Mouse (Mus musculus): Measurements from ENCODE around the gene Osm.
A peak's percentile ranks its signal among the peaks of the same experiment; 100 is the strongest.

The Osm gene

DNA sequence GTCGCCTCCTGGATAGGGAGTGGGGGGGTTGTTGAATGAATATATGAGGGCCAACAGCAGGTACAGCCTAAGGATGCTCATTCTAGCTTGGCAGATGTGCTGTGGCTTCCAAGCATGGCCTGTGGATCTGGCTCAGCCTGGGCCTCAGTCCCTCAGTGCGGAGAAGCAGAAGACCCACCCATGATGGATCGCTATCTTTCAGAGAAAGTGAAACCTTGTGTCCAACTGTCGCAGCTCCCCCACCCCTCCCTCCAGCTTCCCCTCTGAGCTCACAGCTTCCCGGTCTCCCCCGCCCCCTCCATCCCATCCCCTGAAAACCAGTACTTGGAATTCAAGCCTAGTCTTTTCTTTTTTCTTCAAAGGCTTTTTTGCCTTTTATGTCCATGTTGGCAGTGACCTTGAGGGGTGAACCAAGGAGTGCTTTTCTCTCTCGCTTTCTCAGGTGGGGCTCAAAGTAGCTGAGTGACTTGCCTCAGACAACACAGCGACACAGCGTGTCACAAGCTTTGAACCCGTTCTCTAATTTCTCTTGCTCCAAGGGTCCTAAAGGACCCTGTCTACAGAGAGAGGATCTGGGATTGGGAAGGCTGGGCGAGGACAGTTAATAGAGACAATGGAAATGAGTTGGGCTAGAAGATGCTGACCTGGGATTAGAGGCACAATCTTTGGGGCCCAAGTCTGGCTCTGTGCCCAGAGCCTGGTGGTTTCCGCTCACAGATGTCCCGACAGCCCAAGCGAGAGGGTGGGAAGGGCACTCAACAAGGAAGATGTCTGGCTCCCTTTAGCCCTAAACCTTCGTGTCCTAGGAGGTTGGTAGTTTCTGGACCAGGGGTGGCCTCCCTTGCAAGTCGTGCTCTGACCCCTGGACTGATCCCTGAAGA, at the start of gene Osm:
Gene Osm (plus strand): TSS at position 756 of the 881 bp plus-strand sequence.
- DNase-seq (ENCODE audit: low spot score), result peak; percentile 59

DNA sequence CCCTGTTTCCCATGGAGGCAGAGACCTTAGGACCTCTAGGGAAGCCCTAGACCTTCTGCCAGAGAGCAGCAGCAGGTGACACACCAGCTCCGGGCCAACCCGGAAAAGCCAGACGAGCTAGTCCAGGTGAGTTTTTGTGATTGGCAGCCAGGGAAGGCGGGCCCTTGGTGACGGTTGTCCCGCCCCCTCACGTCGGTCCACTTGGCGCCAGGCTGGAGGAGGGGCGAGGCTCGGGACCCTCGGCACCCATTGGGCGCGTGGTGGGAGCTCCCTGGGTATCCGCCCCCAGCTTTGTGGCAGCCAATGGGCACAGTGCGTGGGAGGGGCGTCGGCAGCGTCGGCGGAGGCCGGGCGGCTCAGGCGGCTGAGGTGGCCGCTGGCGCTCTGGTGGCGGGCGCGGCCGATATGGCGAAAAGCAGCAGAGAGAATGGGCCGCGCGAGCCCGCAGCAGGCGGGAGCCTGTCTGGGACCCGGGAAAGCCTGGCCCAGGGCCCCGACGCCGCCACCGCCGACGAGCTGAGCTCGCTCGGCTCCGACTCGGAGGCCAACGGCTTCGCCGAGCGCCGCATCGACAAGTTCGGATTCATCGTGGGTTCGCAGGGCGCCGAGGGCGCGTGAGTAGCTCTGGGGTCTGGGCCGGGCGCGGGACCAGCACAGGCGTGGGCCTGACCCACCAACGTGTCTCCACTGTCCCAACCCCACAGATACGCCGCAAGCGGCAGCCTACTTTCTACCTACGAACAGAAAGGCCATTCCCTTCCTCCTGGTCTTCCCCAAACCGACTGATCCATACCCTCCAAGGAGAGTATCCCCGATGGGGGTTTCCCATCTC, 49.5 kb upstream of the Osm start, which contains the start of gene Tbc1d10a:
Gene Tbc1d10a (plus strand): TSS at position 304 of the 832 bp plus-strand sequence.
- DNase-seq (ENCODE audit: low spot score), result peak; percentile 98

DNA sequence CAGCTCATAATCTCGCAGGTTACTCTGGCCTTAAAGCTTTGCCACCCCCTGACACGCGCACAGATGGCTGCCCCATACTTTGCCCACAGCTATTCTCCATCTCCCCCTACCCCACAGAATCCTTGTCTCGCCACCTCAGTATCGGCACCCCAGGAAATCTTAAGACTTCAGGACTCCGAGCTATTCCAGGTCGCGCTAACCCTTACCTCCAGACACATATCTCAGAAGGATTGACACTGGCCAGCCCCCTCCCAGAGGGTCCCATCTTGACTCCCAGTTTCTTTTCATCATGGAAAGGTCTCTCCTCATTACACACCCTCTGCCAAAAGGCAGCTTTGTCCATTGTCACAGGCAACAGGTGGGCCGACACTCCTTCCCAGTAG, 48.9 kb upstream of the Osm start:
- DNase-seq (ENCODE audit: low spot score), result no peak

DNA sequence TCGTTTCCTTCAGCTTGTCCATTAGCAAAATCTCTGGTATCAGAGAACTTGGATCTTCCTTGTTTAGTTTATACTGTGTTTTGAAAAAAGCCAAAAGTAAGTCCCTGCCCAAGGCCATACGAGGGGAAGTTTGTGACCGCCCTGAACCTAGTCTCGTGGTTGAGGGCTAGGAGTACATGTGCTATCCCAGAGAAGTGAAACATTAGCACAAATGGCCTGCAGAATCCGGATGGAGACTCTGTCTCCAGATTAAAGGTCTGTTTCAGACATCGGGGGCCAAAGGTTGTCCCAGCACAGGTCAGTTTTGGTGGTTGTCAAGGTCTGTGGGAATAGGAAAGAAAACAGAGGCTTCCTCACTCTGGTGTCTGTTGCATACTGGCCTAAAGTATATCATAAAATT, 47.0 kb upstream of the Osm start:
- DNase-seq (ENCODE audit: low spot score), result no peak

DNA sequence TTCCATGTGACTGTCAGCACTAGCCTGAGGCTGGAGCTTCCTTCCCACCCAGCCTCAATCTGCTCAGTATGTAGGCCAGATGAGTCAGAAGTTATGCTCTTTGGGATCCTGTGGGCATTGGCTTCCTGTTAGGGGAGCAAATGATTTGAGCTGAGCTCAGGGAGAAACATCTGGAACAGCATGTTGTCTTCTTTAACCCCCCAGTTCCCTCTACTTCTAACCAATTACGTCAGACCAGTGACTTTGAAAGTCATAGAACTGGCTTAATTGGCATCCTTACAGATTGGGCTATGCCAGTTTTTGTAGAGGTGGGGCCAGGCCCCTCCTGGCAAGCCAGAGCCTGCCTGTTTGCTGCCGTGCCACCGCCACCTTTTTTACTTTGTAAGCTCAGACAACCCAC, 45.5 kb upstream of the Osm start:
- DNase-seq (ENCODE audit: low spot score), result no peak

DNA sequence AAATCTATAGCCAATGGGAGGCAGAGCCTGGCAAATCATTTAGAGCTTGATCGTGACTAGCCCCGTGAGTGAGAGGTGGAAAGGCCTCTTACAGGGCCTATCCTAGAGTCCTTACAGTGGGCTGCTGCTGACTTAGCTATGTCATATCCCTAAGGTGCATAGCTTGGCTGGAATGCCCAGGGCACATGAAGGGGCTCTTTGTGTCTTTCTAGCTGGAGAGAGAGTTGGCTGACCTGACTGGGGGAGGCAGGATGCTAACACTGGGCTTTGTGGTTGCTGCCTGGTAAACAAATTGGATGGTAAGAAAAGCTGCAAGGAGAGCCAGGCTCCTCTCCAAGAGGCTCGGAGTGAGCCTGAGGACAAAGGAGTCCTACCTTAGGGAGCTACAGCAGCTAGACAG, 43.5 kb upstream of the Osm start:
- no peak for DNase-seq (ENCODE audit: low spot score)

DNA sequence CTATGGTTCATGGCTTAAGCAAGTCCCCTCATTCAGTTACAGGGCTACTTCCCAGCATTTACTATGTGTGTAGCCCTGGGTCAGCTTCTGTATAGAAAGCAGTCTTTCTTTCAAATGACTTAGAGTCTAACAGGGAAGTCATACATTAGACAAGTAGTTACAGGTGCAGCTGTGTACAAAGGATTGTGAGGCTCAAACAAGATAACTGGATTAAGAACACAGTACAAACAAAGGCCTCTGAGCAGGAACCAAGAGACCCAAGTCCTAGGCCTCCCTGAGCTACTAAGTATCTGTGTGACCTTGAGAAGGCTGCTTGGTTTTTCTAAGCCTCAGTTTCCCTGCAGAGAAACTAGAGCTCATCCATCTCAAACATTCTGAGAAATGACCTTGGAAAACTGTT, 42.8 kb upstream of the Osm start:
- no peak for DNase-seq (ENCODE audit: low spot score)

DNA sequence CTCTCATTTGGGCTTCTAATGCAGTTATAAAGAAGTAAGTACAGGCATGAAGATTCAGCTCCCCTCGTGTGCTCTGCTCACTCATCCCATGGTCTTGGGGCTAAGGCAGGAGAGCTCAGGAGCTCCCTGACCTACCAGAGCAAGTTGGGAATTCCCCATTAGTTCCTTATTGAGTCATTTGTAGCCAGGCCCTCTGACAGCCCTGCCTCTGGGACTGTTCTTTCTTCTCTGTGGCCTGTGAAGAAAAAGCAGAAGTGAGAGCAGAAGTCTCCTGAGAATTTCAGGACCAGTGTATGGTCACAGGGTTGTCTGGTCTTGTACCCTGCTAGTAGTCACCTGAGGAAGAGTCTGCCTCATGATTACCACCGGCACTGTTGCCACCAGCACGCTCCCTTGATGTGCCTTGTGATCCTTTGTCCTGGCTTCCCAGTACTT, 40.6 kb upstream of the Osm start:
- DNase-seq (ENCODE audit: low spot score), result peak; percentile 32

DNA sequence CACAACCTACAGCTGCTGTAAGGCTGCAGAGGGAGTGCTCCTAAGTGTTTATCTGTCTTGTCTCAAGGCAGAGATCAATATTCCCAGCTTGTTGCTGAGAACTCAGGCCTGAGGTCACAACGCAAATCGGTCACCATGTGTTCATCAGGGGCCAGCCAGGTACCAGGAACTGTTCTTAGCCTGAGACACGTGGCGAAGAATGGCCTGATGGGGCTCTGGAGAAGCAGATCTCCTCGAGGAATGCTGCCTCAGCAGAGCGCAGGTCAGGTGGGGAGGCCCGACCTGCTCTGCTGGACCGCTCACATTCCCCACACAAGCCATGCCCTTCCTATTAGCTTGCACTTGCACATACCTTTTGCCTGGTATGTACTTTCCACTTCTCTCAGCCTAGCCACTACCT, 39.6 kb upstream of the Osm start:
- no peak for DNase-seq (ENCODE audit: low spot score)

DNA sequence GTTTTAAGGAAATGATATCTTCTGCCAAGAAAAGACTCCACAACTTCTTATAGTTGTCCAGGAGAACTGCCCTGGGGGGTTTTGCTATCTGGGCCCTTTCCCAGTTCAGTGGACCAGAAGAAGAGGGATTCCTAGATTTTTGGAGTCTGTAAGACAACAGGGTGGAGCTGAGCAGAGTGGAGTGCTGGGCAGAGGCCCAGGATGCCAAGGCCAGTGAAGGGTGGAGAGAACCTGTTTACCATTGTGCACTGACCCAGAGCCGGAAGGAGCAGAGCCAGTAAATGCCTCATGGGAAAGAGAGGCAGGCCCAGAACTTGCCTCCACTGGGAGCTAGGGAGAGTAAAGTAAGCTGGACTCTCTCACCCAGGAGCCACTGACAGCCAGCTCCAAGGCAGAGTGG, 38.5 kb upstream of the Osm start:
- no peak for DNase-seq (ENCODE audit: low spot score)

DNA sequence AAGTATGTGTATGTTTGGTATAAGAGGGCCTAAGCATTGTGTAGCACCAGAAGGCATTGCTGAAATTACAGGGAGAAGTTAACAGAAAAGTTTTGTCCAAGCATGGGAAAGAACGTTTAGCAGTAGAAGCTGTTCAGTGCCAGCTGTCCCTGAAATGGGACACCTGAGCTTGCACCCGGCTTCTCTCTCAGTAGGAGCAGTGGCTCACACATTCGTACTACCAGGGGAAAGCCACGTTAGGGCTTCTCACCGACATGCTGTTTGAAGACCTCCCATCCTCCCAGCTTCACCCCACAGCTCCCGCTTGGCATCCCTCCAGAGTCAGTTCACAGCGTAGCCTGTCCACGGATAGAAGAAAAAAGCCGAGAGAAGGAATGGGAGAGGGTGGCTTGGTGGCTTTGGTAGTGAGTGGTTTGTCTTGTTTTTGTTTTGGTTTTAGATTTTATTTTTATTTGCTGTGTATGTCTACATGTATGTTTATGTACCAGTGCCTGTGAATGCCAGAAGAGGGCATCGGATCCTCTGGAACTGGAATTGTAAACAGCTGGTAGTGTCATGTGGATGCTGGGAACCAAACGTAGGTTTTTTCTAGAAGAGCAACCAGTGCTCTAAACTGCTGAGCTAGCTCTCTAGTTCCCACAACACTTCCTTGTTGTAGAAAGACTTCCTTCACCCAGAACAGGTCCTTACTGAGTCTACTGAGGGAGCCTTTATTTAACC, 34.1 kb upstream of the Osm start:
- DNase-seq (ENCODE audit: low spot score), result no peak

DNA sequence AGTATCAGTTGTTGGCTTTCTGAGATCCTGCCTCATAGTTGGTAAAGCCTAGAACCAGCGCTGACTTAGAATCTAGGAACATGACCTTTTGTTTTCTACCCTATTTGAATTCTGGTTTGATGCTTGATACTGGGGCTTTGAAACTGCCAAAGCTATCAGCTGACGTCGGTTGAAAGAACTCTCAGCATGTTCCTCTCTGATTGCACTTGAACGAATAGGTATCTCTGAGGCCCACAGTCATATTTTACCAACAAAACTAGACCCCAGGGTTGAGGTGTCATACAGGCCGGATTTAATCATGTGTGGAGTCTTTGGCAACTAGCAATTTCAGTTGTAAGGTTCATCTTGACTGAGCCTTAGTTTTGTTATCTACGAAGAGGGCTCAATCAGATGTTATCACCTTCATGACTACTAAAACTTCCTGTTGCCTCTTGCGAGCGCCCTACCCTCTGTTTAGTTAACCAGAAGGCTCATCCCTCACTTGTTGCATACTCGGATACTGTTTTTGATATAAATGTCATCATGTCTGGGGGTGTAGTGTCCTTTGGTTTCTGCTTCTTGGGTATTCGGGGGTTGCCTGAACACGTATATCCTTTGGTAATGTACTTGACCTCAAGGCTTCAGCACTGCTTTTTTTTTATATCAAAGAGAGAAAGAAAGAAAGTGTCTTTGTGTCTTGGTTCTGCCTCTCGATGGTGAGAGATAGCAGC, 33.1 kb upstream of the Osm start:
- DNase-seq (ENCODE audit: low spot score), result no peak

DNA sequence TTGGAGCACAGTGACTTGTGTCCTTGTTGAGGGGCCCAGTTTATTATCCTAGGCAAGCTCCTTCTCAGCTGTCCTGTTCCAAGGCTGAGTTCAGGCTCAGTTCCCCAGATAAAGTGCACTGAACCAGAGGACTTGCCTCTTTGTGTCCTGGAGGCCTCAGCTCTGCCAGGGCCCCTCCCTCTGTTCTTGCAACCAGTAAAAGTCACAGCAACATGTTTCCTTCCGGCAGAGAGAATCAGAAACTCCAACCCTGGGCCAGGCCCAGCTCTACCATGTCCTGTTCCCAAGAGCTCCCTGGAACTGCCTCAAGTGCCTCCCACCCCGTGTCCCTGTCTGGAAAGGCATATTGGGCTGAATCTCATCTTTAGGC, 32.5 kb upstream of the Osm start:
- DNase-seq (ENCODE audit: low spot score), result no peak

DNA sequence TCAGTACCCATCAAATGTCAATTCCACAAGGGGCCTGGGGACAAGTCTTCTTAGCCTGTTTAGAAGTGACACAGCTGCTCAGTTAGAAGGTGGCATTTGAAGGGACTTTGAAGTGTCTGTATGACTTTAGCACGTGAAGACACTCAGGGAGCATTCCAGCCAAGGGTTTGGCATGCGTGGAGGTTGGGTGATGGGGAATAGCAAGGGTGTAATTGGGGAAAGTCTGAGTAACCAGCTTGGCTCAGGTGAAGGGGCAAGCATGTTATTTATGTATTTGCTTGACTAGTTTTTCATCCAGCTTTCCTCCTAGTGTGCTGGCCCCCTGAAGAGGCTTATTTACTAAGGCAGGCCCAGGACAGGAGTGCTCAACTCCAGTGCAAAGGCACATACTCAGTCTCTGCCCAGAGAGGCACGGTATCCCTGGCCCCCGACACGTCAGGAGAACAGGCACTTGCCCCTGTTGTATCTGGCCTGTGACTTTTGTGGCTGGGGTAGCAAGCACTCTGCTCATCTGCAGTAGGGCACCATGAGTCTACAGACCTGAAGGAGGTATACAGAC, 31.0 kb upstream of the Osm start:
- DNase-seq (ENCODE audit: low spot score), result no peak

DNA sequence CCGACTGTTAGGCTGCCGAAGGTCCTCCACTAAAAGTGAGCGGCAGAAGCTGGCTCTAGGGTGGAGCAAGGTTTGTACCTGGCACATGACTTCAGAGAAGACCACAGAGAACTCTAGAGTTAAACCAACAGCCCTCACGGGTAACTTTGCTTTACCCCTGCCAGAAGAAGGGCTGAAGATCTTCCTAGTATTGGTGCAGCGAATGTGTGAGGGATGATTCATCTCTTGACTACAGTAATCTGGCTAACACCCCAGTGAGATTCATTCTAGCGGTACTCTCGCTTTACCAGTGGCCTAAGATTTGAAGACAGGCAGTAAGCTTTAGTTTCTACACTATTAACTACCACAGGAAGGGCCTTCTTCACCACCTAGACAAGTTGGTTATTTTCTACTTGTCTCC, 30.3 kb upstream of the Osm start:
- no peak for DNase-seq (ENCODE audit: low spot score)

DNA sequence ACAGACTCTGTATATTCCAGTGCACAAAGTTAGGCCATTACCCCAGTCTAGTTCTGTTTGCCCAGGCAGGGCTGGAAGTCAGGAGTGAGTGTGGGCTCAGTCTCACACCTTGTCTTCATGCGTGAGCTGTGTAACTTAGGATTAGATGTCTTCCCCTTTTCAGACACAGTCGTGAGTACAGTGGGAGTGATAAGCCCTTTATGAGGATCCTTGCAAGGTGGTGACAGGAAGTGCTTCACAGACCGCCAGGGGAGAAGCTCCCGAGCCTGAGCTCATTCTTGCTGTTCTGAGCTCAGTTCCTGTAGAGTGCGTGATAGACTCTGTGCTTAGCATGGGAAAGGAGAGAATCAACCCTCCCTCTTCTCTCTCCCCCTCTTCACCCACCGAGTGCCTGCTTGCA, 29.7 kb upstream of the Osm start:
- no peak for DNase-seq (ENCODE audit: low spot score)

DNA sequence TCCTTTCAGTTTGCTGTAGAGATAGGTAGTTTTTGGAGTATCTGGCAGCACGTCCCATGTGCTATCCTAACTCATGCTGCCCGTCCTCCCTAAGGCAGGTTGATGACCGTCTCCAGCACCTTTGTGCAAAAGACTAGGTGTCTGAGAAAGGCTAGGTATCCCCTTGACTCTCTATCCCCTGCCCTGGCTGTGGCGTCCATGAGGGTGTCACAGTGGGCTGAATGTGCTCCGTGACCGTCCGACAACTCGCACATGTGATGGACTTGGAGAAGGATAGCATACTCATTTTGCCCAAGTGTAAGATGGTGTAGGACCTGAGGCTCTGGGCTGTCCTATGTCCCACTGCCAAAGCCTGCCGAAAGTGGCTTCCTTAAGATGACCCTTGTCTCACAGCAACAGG, 28.6 kb upstream of the Osm start:
- DNase-seq (ENCODE audit: low spot score), result no peak

DNA sequence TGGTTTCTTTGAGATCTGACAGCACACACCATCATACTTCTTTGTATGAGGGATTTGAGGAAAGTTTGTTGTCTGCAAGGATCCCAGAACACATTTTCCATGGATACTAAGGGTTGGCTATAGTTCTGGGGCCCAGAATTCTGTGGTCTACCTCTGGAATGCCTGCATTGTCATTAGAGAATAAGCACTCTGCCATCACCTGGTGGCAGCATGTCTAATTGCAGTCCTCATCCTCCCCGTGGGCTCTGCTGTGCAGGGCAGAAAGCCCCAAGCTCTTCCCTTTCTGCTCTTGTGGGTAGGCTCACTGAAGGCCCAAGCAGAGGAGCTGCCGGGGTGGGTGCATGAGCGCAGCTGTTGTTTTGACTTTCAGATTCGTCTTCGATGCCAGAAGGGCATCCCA, 26.7 kb upstream of the Osm start:
- DNase-seq (ENCODE audit: low spot score), result no peak

DNA sequence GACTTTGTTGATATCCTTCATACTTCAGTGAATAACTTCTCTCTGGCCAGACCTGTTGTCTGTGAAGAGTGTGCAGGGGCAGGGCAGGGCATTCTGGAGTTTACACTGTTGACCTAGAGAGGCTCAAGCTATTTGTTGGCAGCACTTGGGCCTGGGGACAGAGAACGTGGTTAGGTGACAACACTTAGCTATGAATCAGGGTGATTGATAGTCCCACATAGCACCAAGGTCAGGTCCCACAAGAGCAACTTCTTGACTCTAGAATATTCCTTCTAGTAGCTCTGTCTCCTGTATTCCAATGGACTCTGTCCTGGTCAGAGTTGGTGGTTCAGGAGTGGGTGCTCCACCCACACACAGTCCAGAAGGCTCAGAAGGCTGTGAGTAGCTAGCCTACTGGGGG, 25.4 kb upstream of the Osm start:
- DNase-seq (ENCODE audit: low spot score), result no peak

DNA sequence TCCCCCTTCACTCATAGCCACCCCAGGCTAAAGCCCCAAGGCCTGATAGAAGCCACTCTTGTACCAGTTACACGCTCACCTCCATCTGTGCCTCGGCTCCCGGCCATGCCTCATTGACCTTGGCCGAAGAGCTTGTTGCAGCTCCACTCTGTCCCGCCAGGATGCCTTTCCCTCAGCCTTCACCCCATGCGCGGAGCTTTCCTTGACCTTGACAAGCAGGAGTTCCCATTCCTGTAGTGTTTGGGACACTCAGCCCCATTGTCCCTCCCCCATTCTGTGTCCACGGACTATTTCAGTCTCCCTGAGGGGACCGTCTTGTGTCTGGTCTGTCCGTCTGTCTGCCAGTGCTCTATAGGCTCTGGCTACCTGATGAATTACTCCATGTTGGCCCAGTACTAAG, 23.1 kb upstream of the Osm start:
- no peak for DNase-seq (ENCODE audit: low spot score)

DNA sequence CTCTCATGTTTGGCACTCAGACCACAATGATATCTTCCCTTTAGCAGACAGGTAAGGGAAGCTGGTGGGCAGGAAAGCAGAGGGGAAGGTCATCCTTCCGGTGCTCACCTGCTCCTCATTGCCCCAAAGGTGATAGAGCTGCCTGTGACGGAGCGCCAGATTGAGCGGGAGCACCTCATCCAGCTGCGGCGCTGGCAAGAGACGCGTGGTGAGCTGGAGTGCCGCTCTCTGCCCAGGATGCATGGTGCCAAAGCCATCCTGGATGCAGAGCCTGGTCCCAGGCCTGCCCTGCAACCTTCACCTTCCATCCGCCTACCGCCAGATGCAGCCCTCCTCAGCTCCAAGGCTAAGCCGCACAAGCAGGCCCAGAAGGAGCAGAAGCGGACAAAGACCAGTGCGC, 21.6 kb upstream of the Osm start:
- DNase-seq (ENCODE audit: low spot score), result no peak

DNA sequence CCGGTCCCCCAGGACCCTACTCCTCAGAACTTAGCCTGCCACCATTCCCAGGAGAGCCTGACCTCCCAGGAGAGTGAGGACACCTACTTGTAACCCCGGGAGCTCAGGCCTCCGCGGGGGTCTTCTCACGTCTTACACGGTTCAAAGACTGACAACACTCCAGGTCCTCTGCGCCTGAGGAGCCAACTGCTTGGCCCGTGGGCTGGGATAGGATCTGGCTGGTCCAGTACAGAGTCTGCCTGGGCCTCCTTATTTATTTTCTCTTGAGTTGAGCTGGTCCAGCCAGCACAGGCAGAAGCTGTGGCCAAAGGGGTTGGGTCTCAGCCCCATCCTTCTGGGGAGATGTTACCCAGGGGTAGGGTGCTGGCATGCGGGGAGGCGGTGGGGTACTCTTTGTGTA, 21.2 kb upstream of the Osm start:
- no peak for DNase-seq (ENCODE audit: low spot score)

All from spleen, adult 12 weeks (tissue).